Mouse (Mus musculus) kidney, adult 2 months (tissue): ENCODE measurements at regions not wholly inside any gene's neighbourhood (a gene's known extent, or its start where the extent isn't known, plus 50 kb on each side); places are given as distances from the start of the nearest gene placed in this dataset.

Source experiments
- CTCF ChIP-seq: fragments of 200-500 bp; conservative IDR thresholded peaks from 2 replicates; pipeline ENCODE4 v1.5.1; 2011; ENCODE audit warnings: low read depth, mild to moderate bottlenecking, control low read depth, low read length, moderate library complexity, mixed read lengths; ENCODE audit not compliant: insufficient read depth, insufficient read length
- POLR2A ChIP-seq: fragments of 200-500 bp; IDR thresholded peaks from one replicate; pipeline ENCODE4 v1.6.1; 2011; ENCODE audit warnings: low read depth, low read length, control low read depth

- no peak for TF ChIP-seq POLR2A
- TF ChIP-seq CTCF, result no peak
Observed at GRCm38 (mm10) chr2:167852582-167852981, 79.3 kb upstream of the Ptpn1 start.
